Mouse (Mus musculus): ENCODE data around the gene Nub1.

DNA sequence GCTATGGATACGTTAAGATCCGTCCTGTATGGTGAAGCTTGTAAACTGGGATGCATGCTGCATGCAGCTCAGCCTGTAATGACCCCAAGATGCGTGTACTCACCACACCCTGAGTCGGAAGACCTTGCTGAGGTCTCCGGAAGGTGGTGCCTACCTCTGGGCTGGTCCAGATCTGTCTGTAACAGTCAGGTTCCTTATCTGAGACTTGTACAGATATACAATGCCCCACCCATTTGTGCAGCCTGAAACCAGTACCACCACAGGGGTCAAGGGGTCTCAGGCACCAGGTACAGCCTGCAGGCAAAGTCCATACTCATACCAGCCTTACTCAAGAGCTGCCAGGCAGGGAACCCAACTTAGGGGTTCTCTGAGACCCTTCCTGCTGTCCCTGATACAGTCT lies 32.6 kb upstream of the Nub1 start:
- no peak for TF ChIP-seq CTCF (IDR thresholded peaks at IDR 0.05; ENCODE audit: low read depth, low read length)
- no peak for TF ChIP-seq POLR2A (IDR thresholded peaks at IDR 0.05; ENCODE audit: extremely low read depth, insufficient read depth, low read length)
